Mouse (Mus musculus) ES-Bruce4 (cell line): Measurements from ENCODE around the gene Uba5.

ENCODE experiments used
- CTCF ChIP-seq: IDR thresholded peaks from one replicate; pipeline ENCODE4 v1.8.1; 2011; ENCODE audit warnings: low read depth, low read length
- EP300 ChIP-seq: IDR thresholded peaks from 2 replicates; pipeline ENCODE4 v1.6.1; 2011; ENCODE audit warnings: low read depth, low read length; ENCODE audit not compliant: insufficient read depth
- POLR2A ChIP-seq: IDR thresholded peaks from one replicate; pipeline ENCODE4 v1.8.1; 2011; ENCODE audit warnings: low read length; ENCODE audit not compliant: insufficient read depth

DNA sequence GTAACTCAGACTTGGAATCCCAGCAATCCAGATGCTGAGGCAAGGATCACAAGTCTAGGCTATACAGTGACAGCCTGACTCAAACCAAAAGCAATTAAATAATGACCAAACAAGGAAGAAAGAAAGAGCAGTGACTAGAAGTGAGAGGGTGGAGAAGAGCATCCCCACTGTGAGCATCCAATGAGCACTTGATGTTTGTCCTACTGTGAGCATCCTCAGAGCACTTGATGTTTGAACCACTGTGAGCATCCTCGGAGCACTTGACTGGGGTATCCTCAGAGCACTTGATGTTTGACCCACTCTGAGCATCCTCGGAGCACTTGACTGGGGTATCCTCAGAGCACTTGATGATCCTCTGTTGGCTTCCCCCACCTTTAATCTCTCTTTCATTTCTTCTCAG, 42.1 kb upstream of the Uba5 start:
- TF ChIP-seq EP300: no peak
- no peak for TF ChIP-seq CTCF
- no peak for TF ChIP-seq POLR2A
